Mouse (Mus musculus) liver, embryonic 14.5 days (tissue): ENCODE measurements around the gene Pisd. TPM values are rescaled to one million over a fixed set of nuclear protein-coding genes. Genes with fewer than 3 reads are reported as not detected.
"Not testable (repeated sequence)": the region's sequence is repeated elsewhere in the genome, so short reads cannot be mapped to it uniquely, and the experiment has no call there.

Experiments
- ATAC-seq: fragments of 200-750 bp; cut with Nextera tagmentation; 2 replicates; pipeline ENCODE4 v1.8.0; 2017; ENCODE audit warnings: moderate number of reproducible peaks, mild to moderate bottlenecking, moderate library complexity; ENCODE audit not compliant: insufficient read depth
- DNase-seq, 3 experiments: peaks; one replicate each; pipeline ENCODE4 v3.0.0-alpha.2; 2012 to 2013; ENCODE audit warnings: low read depth in 3 of 3, low spot score in 3 of 3
- H3K27ac ChIP-seq: fragments of 300-500 bp; sonication (generic); 2 replicates; pipeline ENCODE4 v1.5.1; 2014; ENCODE audit warnings: moderate library complexity, mild to moderate bottlenecking, control low read depth, inconsistent platforms
- H3K27me3 ChIP-seq: fragments of 300-500 bp; sonication (generic); 2 replicates; pipeline ENCODE4 v1.6.1; 2014; ENCODE audit warnings: mild to moderate bottlenecking, low read length, moderate library complexity; ENCODE audit not compliant: control insufficient read depth, insufficient read depth
- H3K36me3 ChIP-seq: fragments of 300-500 bp; sonication (generic); replicated peaks from 2 replicates; pipeline ENCODE4 v1.6.1; 2014; ENCODE audit warnings: low read depth; ENCODE audit not compliant: control insufficient read depth, insufficient read depth
- H3K4me1 ChIP-seq, 2 experiments: fragments of 200-500 bp in 1 of 2; fragments of 300-500 bp in 1 of 2; sonication (generic) in 1 of 2; replicated peaks; 2 replicates each; pipeline ENCODE4 v1.6.1; 2012 to 2014; ENCODE audit warnings: antibody characterized with exemption in 1 of 2, inconsistent platforms in 1 of 2, low read length in 1 of 2; ENCODE audit not compliant: control insufficient read depth in 2 of 2, insufficient read depth in 2 of 2
- H3K4me2 ChIP-seq: fragments of 300-500 bp; sonication (generic); 2 replicates; pipeline ENCODE4 v1.6.1; 2014; ENCODE audit warnings: low read depth, mild to moderate bottlenecking, control low read depth, moderate library complexity
- H3K4me3 ChIP-seq, 2 experiments: fragments of 200-500 bp in 1 of 2; fragments of 300-500 bp in 1 of 2; sonication (generic) in 1 of 2; 2 replicates each; pipeline ENCODE4 v1.5.1; 2012 to 2014; ENCODE audit warnings: low read depth in 2 of 2, low read length in 2 of 2, mild to moderate bottlenecking in 2 of 2, control low read depth in 1 of 2, inconsistent platforms in 1 of 2, moderate library complexity in 1 of 2; ENCODE audit not compliant: insufficient read depth in 1 of 2
- H3K9ac ChIP-seq: fragments of 300-500 bp; sonication (generic); replicated peaks from 2 replicates; pipeline ENCODE4 v1.6.1; 2014; ENCODE audit warnings: mild to moderate bottlenecking, control low read depth, moderate library complexity
- H3K9me3 ChIP-seq: fragments of 300-500 bp; sonication (generic); 2 replicates; pipeline ENCODE4 v1.6.1; 2016; ENCODE audit warnings: low read length, mixed read lengths; ENCODE audit not compliant: control insufficient read depth
- CTCF ChIP-seq: IDR thresholded peaks from 2 replicates; pipeline ENCODE4 v1.5.1; 2016; ENCODE audit warnings: antibody characterized with exemption, low read depth, control low read depth
- EP300 ChIP-seq: IDR thresholded peaks from 2 replicates; pipeline ENCODE4 v1.6.1; 2016; ENCODE audit warnings: antibody characterized with exemption, low read depth
- WGBS: fragments of 180-500 bp; shearing (Covaris S2); extraction: QIAGEN DNeasy Blood & Tissue Kit; methylation state at CpG from one replicate; pipeline ENCODE4 v1.1.7; 2014; ENCODE audit not compliant: insufficient replicate concordance; 5-methylcytosine and 5-hydroxymethylcytosine counted together
- polyA plus RNA-seq, 2 experiments: library from polyadenylated mRNA; depleted of rRNA in 1 of 2; stranded (reverse) in 1 of 2; unstranded in 1 of 2; fragments of >200 nt; fragmentation: Nextera tagmentation in 1 of 2; extraction: Ambion mirVana in 1 of 2; gene quantifications; 2 replicates each; pipeline versions ENCODE4 v1.2.1 to v1.2.3; 2012 to 2014

Gene Pisd
- 19.0 and 21.7 TPM in 2 replicates for polyA plus RNA-seq (2012; rRNA removed)
- 29.0 and 33.8 TPM in 2 replicates for polyA plus RNA-seq (2014; fragmentation: Nextera tagmentation; extraction: Ambion mirVana)

DNA sequence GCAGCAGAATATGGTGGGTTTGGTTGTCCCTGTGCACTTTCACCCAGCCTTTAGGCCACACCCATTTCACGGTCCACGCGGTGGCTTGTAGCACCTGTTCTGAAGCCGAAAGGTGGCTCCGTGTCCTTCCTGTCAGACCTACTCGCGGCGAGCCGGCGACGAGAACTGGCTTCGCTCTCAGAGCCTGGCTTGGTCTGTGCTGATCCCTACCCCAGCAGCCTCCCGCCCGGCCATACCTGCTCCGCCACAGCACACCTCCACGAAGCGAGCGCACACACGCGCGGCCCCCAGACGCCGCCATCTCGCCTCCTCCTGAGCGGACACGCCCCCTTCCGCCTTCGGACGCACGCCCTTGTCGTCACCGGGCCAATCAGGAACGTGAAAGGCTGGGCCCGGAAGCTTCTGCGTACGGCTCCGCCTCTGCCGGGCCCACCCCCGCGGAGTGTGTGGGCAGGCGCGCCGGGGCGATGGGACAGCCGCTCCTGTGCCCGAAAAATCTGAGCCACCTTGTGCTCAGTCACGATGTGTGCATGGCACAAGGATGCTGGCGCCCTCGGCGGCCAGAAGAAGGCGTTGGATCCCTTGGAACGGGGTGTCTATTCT is at the start of gene Pisd:
Pisd (minus strand) TSS at position 334 of the 603 bp plus-strand sequence.
- H3K4me1 ChIP-seq, result peaks cover 7 to 8% of the 10 kb centered on the region in 2 experiments; a peak in 3 of 4 replicates
- no peaks in the 10 kb centered on the region for H3K9me3 ChIP-seq
- TF ChIP-seq CTCF, result peak; percentile 41
- no peak for TF ChIP-seq EP300
- H3K27me3 ChIP-seq, result no peaks in the 10 kb centered on the region
- DNase-seq, result peak; percentile 84 to 89 (median 84)
- peak; percentile 98 for ATAC-seq
- H3K4me2 ChIP-seq, result peak within 1 kb of the TSS; percentile 95
- H3K4me3 ChIP-seq, result peak within 1 kb of the TSS; percentile 72 to 91
- H3K36me3 ChIP-seq, result no peaks in the 10 kb centered on the region
- under 1% methylated on average over 52 of the region's 52 CpGs for WGBS
- H3K27ac ChIP-seq, result no peak within 1 kb of the TSS
- H3K9ac ChIP-seq, result peak within 1 kb of the TSS; percentile 69

DNA sequence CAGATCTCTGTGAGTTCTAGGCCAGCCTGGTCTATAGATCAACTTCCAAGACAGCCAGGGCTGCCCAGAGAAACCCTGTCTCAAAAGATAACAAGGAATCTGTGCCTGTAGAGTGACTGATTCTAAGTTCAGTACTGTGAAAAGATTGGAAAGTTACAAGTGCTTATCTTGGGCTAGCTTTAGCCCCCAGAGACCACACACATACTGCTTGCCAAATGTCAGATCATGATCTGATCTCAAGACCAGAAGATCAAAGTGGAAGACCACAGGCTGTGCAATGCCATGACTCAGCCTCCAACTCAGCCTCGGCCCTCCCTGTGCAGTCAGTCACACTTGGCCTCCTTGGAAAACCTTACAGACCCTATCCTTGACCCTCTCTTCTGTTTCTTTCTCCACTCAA is 49.1 kb upstream of the Pisd start:
- H3K4me2 ChIP-seq, result no peak overlapping the region
- WGBS, result 47% methylated on average over 1 of the region's 1 CpGs
- no peaks in the 10 kb centered on the region for H3K4me1 ChIP-seq
- no peak overlapping the region for H3K9ac ChIP-seq
- TF ChIP-seq CTCF, result no peak
- TF ChIP-seq EP300, result no peak
- no peak overlapping the region for H3K4me3 ChIP-seq
- ATAC-seq (no peak), DNase-seq (no peak)
- no peaks in the 10 kb centered on the region for H3K27me3 ChIP-seq
- no peaks in the 10 kb centered on the region for H3K9me3 ChIP-seq
- peaks cover 67% of the 10 kb centered on the region for H3K36me3 ChIP-seq
- H3K27ac ChIP-seq, result no peak overlapping the region

DNA sequence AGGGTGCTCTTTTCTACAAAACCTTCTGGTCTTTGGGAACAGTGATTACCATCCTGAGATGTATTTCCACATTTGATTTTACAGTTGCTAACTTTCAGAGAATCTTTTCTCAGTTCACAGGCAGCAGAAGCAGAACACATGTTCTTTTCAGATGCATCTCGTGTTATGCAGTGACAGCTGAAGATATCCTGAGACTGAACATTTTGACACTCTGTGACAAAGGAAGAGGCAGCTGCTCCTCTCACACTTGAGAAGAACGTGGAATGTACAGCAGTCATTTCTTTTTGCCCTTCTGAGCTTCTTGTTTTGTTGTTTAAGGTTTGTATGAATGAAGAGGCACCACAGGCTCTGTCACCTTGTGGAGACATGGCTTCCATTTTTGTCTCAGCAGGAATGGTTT is 44.6 kb upstream of the Pisd start:
- WGBS, result 68% methylated on average over 2 of the region's 2 CpGs
- ATAC-seq (no peak), DNase-seq (no peak)
- H3K9ac ChIP-seq, result no peak overlapping the region
- TF ChIP-seq CTCF (no peak), EP300 (no peak)
- no peaks in the 10 kb centered on the region for H3K4me1 ChIP-seq
- peaks cover 68% of the 10 kb centered on the region for H3K36me3 ChIP-seq
- H3K9me3 ChIP-seq, result no peaks in the 10 kb centered on the region
- no peaks in the 10 kb centered on the region for H3K27me3 ChIP-seq
- H3K27ac ChIP-seq, result no peak overlapping the region
- H3K4me3 ChIP-seq, result no peak overlapping the region
- no peak overlapping the region for H3K4me2 ChIP-seq

DNA sequence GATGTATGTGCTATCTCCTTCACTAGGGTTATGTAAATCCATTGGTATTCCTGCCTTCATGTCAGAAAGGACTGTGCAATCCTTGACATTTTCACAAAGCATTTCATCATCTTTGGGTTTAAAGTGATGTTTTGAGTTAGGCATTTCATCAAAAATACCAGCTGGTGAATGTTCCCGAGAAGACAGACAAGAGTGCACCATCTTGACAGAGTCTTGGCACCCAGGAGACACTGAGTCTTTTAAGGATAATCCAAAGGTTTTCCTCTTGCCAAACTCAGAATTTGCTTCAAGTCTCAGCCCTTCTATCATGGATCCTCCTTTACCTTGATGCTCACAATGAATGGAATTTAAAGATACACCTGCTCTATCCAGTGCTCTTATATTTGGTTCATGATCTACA is 43.3 kb upstream of the Pisd start:
- H3K9ac ChIP-seq, H3K27ac ChIP-seq, H3K4me3 ChIP-seq, DNase-seq, H3K4me2 ChIP-seq, H3K4me1 ChIP-seq, H3K27me3 ChIP-seq, H3K9me3 ChIP-seq, ATAC-seq: not testable (repeated sequence)
- 86% methylated on average over 1 of the region's 1 CpGs for WGBS
- H3K36me3 ChIP-seq, result peaks cover 59% of the 10 kb centered on the region

DNA sequence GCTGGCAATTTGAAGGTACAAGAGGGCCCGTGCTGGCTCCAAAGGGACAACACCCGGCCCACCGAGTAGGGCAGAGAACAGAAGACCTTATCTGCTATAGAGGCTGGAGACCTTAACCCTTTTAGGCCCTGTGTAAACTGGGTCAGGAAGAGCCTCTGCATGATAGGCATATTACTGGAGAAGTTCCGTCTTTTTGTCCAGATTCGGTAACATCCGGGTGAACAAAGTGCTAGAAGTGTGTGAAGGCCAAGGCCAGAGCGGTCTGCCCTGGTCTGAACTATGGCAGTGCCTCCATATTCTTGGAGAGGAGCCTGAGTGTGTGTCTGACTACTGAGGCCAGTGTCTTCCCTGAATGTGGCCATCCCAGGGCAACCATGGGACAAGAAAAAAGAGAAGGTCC is 41.6 kb upstream of the Pisd start, which contains the start of gene Gm20671:
Gm20671 (minus strand) TSS at position 101 of the 400 bp plus-strand sequence.
- ATAC-seq (no peak), DNase-seq (no peak)
- no peak for TF ChIP-seq CTCF
- TF ChIP-seq EP300, result no peak
- Histone ChIP-seq H3K27ac (no peak within 1 kb of the TSS), H3K9ac (no peak within 1 kb of the TSS), H3K4me3 (no peak within 1 kb of the TSS), H3K36me3 (peaks cover 56% of the 10 kb centered on the region), H3K4me1 (no peaks in the 10 kb centered on the region), H3K4me2 (no peak within 1 kb of the TSS), H3K27me3 (no peaks in the 10 kb centered on the region), H3K9me3 (no peaks in the 10 kb centered on the region)
- 73% methylated on average over 7 of the region's 7 CpGs for WGBS
